Mouse (Mus musculus) gastrocnemius, postnatal 36 days (tissue): Measurements from ENCODE around the gene Olfr166. TPM values are rescaled to one million over a fixed set of nuclear protein-coding genes. Genes with fewer than 3 reads are reported as not detected.
"Not testable (repeated sequence)": the region's sequence is repeated elsewhere in the genome, so short reads cannot be mapped to it uniquely, and the experiment has no call there.

Experiments
- DNase-seq, 2 experiments: peaks; one replicate each; pipeline ENCODE4 v3.0.0; 2022
- intact Hi-C: fragments of 180-260 bp; cut with DNase I; formaldehyde crosslinking; loops from one replicate; pipeline ENCODE4 v1.15.1; 2025
- long read RNA-seq, 2 experiments: library from polyadenylated mRNA; stranded (forward); transcript quantifications; one replicate each; pipeline ENCODE4 v2.0.0; 2021
- total RNA-seq, 2 experiments: library from RNA; stranded (reverse); gene quantifications; 2 replicates each; pipeline ENCODE4 v1.2.3; 2021

The Olfr166 gene
- total RNA-seq = not detected
- long read RNA-seq, experiment 1 = 0 reads
- long read RNA-seq, experiment 2 = 0 reads

- intact Hi-C loops = no loop called here
Observed at GRCm38 (mm10) chr16:19483394-19483793, at the start of gene Olfr166. Gene Olfr166, plus strand, starts transcription at chr16:19483694.

GRCm38 (mm10) chr16:19458741-19459140, 24.8 kb upstream of the Olfr166 start:
- DNase-seq, intact Hi-C loops: not testable (repeated sequence)

More at GRCm38 (mm10) chr16:19483394-19483793, at the start of gene Olfr166:
- no peak for DNase-seq

GRCm38 (mm10) chr16:19464365-19464764, 19.1 kb upstream of the Olfr166 start:
- no peak for DNase-seq
- intact Hi-C loops = no loop called here

- intact Hi-C loops = no loop called here
- no peak for DNase-seq
Observed at GRCm38 (mm10) chr16:19522166-19522565, 38.7 kb downstream of the Olfr166 start, which contains the start of gene Olfr167. Gene Olfr167, minus strand, starts transcription at chr16:19522266.

GRCm38 (mm10) chr16:19535455-19535854, 52.0 kb downstream of the Olfr166 start, which contains the start of gene Olfr168:
Gene Olfr168, minus strand, starts transcription at chr16:19535555.
- intact Hi-C loops = no loop called here
- DNase-seq = no peak

Other genes starting within 250 kb of the Olfr166 start
- gene Olfr164, start 169.6 kb upstream of the Olfr166 start, total RNA-seq = not detected
- not detected for gene Olfr165, start 60.6 kb upstream of the Olfr166 start, total RNA-seq
- not detected for gene Olfr167, start 38.6 kb downstream of the Olfr166 start, total RNA-seq
- gene Olfr168, start 51.9 kb downstream of the Olfr166 start, total RNA-seq = not detected
- not detected for gene Olfr169, start 88.1 kb downstream of the Olfr166 start, total RNA-seq
- not detected for gene Olfr170, start 128.2 kb downstream of the Olfr166 start, total RNA-seq
- not detected for gene Olfr171, start 146.2 kb downstream of the Olfr166 start, total RNA-seq
- gene Lamp3, start 222.7 kb downstream of the Olfr166 start, total RNA-seq = not detected